Mouse (Mus musculus) neural tube, embryonic 13.5 days (tissue): Measurements from ENCODE around the gene Pibf1. TPM values are rescaled to one million over a fixed set of nuclear protein-coding genes. Genes with fewer than 3 reads are reported as not detected.

Experiments
- ATAC-seq: fragments of 200-750 bp; cut with Nextera tagmentation; 2 replicates; pipeline ENCODE4 v1.8.0; 2017; ENCODE audit warnings: low read depth, mild to moderate bottlenecking, moderate TSS enrichment, moderate library complexity
- H3K27ac ChIP-seq: fragments of 300-500 bp; sonication (generic); replicated peaks from 2 replicates; pipeline ENCODE4 v1.5.1; 2015; ENCODE audit warnings: moderate library complexity, mild to moderate bottlenecking, inconsistent platforms
- H3K27me3 ChIP-seq: fragments of 300-500 bp; sonication (generic); 2 replicates; pipeline ENCODE4 v1.6.1; 2015; ENCODE audit warnings: mild to moderate bottlenecking, inconsistent platforms
- H3K36me3 ChIP-seq: fragments of 300-500 bp; sonication (generic); 2 replicates; pipeline ENCODE4 v1.6.1; 2015; ENCODE audit warnings: mild to moderate bottlenecking, inconsistent platforms
- H3K4me1 ChIP-seq: fragments of 300-500 bp; sonication (generic); replicated peaks from 2 replicates; pipeline ENCODE4 v1.6.1; 2015; ENCODE audit warnings: inconsistent platforms
- H3K4me2 ChIP-seq: fragments of 300-500 bp; sonication (generic); 2 replicates; pipeline ENCODE4 v1.6.1; 2015; ENCODE audit warnings: inconsistent platforms, mild to moderate bottlenecking, moderate library complexity
- H3K4me3 ChIP-seq: fragments of 300-500 bp; sonication (generic); 2 replicates; pipeline ENCODE4 v1.5.1; 2015; ENCODE audit warnings: mild to moderate bottlenecking, inconsistent platforms
- H3K9ac ChIP-seq: fragments of 300-500 bp; sonication (generic); 2 replicates; pipeline ENCODE4 v1.6.1; 2015; ENCODE audit warnings: moderate library complexity, mild to moderate bottlenecking, inconsistent platforms
- H3K9me3 ChIP-seq: fragments of 300-500 bp; sonication (generic); 2 replicates; pipeline ENCODE4 v1.6.1; 2016; ENCODE audit warnings: inconsistent platforms
- WGBS: fragments of 180-500 bp; shearing (Covaris S2); methylation state at CpG from one replicate; pipeline ENCODE4 v1.1.7; 2015; 5-methylcytosine and 5-hydroxymethylcytosine counted together
- polyA plus RNA-seq: library from polyadenylated mRNA; unstranded; fragments of >200 nt; fragmentation: Nextera tagmentation; extraction: Ambion mirVana; gene quantifications from 2 replicates; pipeline ENCODE4 v1.2.1, GENCODE M21; 2015

Gene Pibf1
- polyA plus RNA-seq, 1 experiment from 2014 or later: 18.1 TPM

GRCm38 (mm10) chr14:99117576-99117975 lies 18.4 kb downstream of the Pibf1 start:
- H3K4me2 ChIP-seq: no peak overlapping the region
- no peak for ATAC-seq
- H3K4me1 ChIP-seq: no peaks in the 10 kb centered on the region
- H3K4me3 ChIP-seq: no peak overlapping the region
- H3K9me3 ChIP-seq: no peaks in the 10 kb centered on the region
- no peaks in the 10 kb centered on the region for H3K27me3 ChIP-seq
- peaks cover 45% of the 10 kb centered on the region for H3K36me3 ChIP-seq
- no peak overlapping the region for H3K9ac ChIP-seq
- 90% methylated on average over 4 of the region's 4 CpGs for WGBS
- H3K27ac ChIP-seq: no peak overlapping the region

GRCm38 (mm10) chr14:99121584-99122339 lies 22.5 kb downstream of the Pibf1 start:
- ATAC-seq: no peak
- H3K27me3 ChIP-seq: no peaks in the 10 kb centered on the region

GRCm38 (mm10) chr14:99124076-99124475 lies 24.9 kb downstream of the Pibf1 start:
- H3K4me2 ChIP-seq: no peak overlapping the region
- no peak overlapping the region for H3K9ac ChIP-seq
- 87% methylated on average over 4 of the region's 4 CpGs for WGBS
- H3K27me3 ChIP-seq: no peaks in the 10 kb centered on the region
- H3K27ac ChIP-seq: no peak overlapping the region
- no peaks in the 10 kb centered on the region for H3K9me3 ChIP-seq
- H3K4me1 ChIP-seq: no peaks in the 10 kb centered on the region
- ATAC-seq: no peak
- peaks cover 8% of the 10 kb centered on the region; the same call in 1 of the 2 replicates for H3K36me3 ChIP-seq
- no peak overlapping the region for H3K4me3 ChIP-seq

More at GRCm38 (mm10) chr14:99121584-99122339, 22.5 kb downstream of the Pibf1 start:
- no peaks in the 10 kb centered on the region for H3K9me3 ChIP-seq
- no peak overlapping the region for H3K4me3 ChIP-seq
- H3K36me3 ChIP-seq: peaks cover 20% of the 10 kb centered on the region
- H3K4me2 ChIP-seq: no peak overlapping the region
- no peaks in the 10 kb centered on the region for H3K4me1 ChIP-seq
- 90% methylated on average over 11 of the region's 11 CpGs for WGBS
- H3K27ac ChIP-seq: no peak overlapping the region
- no peak overlapping the region for H3K9ac ChIP-seq

GRCm38 (mm10) chr14:99126713-99127112 lies 27.5 kb downstream of the Pibf1 start:
- Histone ChIP-seq H3K4me3 (no peak overlapping the region), H3K27me3 (no peaks in the 10 kb centered on the region), H3K9me3 (no peaks in the 10 kb centered on the region), H3K4me1 (no peaks in the 10 kb centered on the region), H3K27ac (no peak overlapping the region), H3K4me2 (no peak overlapping the region), H3K36me3 (peaks cover 16% of the 10 kb centered on the region; the same call in 1 of the 2 replicates), H3K9ac (no peak overlapping the region)
- WGBS: 97% methylated on average over 4 of the region's 4 CpGs
- no peak for ATAC-seq

GRCm38 (mm10) chr14:99127509-99127908 lies 28.3 kb downstream of the Pibf1 start:
- Histone ChIP-seq H3K4me2 (no peak overlapping the region), H3K4me3 (no peak overlapping the region), H3K9ac (no peak overlapping the region), H3K9me3 (no peaks in the 10 kb centered on the region), H3K27me3 (no peaks in the 10 kb centered on the region), H3K36me3 (peaks cover 12% of the 10 kb centered on the region; the same call in 1 of the 2 replicates), H3K4me1 (no peaks in the 10 kb centered on the region), H3K27ac (no peak overlapping the region)
- 84% methylated on average over 1 of the region's 1 CpGs for WGBS
- no peak for ATAC-seq

- H3K4me3 ChIP-seq: no peak overlapping the region
- no peak overlapping the region for H3K9ac ChIP-seq
- 93% methylated on average over 2 of the region's 2 CpGs for WGBS
- no peak for ATAC-seq
- H3K9me3 ChIP-seq: no peaks in the 10 kb centered on the region
- no peaks in the 10 kb centered on the region for H3K4me1 ChIP-seq
- H3K27ac ChIP-seq: no peak overlapping the region
- no peak overlapping the region for H3K4me2 ChIP-seq
- peaks cover 14% of the 10 kb centered on the region; the same call in 1 of the 2 replicates for H3K36me3 ChIP-seq
- H3K27me3 ChIP-seq: no peaks in the 10 kb centered on the region
Observed at GRCm38 (mm10) chr14:99129050-99129449, 29.8 kb downstream of the Pibf1 start.

- 97% methylated on average over 2 of the region's 2 CpGs for WGBS
- no peak overlapping the region for H3K4me3 ChIP-seq
- H3K9me3 ChIP-seq: no peaks in the 10 kb centered on the region
- H3K27ac ChIP-seq: no peak overlapping the region
- no peaks in the 10 kb centered on the region for H3K4me1 ChIP-seq
- no peak overlapping the region for H3K4me2 ChIP-seq
- H3K36me3 ChIP-seq: peaks cover 44% of the 10 kb centered on the region
- no peaks in the 10 kb centered on the region for H3K27me3 ChIP-seq
- no peak overlapping the region for H3K9ac ChIP-seq
- no peak for ATAC-seq
Observed at GRCm38 (mm10) chr14:99134048-99134447, 34.8 kb downstream of the Pibf1 start.

- ATAC-seq: no peak
- no peak overlapping the region for H3K9ac ChIP-seq
- 91% methylated on average over 9 of the region's 9 CpGs for WGBS
Observed at GRCm38 (mm10) chr14:99135761-99136160, 36.5 kb downstream of the Pibf1 start.

GRCm38 (mm10) chr14:99136297-99136696 lies 37.1 kb downstream of the Pibf1 start:
- no peaks in the 10 kb centered on the region for H3K9me3 ChIP-seq
- H3K4me2 ChIP-seq: no peak overlapping the region
- no peak overlapping the region for H3K4me3 ChIP-seq
- peaks cover 43% of the 10 kb centered on the region for H3K36me3 ChIP-seq
- no peaks in the 10 kb centered on the region for H3K27me3 ChIP-seq
- 95% methylated on average over 16 of the region's 16 CpGs for WGBS
- ATAC-seq: no peak
- H3K27ac ChIP-seq: no peak overlapping the region
- no peak overlapping the region for H3K9ac ChIP-seq
- no peaks in the 10 kb centered on the region for H3K4me1 ChIP-seq

More at GRCm38 (mm10) chr14:99135761-99136160, 36.5 kb downstream of the Pibf1 start:
- H3K9me3 ChIP-seq: no peaks in the 10 kb centered on the region
- peaks cover 48% of the 10 kb centered on the region for H3K36me3 ChIP-seq
- no peak overlapping the region for H3K27ac ChIP-seq
- no peaks in the 10 kb centered on the region for H3K27me3 ChIP-seq
- H3K4me3 ChIP-seq: no peak overlapping the region
- no peaks in the 10 kb centered on the region for H3K4me1 ChIP-seq
- no peak overlapping the region for H3K4me2 ChIP-seq

- ATAC-seq: no peak
- H3K27ac ChIP-seq: no peak overlapping the region
- peaks cover 31% of the 10 kb centered on the region for H3K36me3 ChIP-seq
- no peak overlapping the region for H3K4me3 ChIP-seq
- no peaks in the 10 kb centered on the region for H3K9me3 ChIP-seq
- H3K4me1 ChIP-seq: 0 out of 2 replicates have a peak, but pooled peaks cover 3% of the 10 kb centered on the region
- WGBS: 94% methylated on average over 2 of the region's 2 CpGs
- no peak overlapping the region for H3K9ac ChIP-seq
- H3K4me2 ChIP-seq: no peak overlapping the region
- H3K27me3 ChIP-seq: no peaks in the 10 kb centered on the region
Observed at GRCm38 (mm10) chr14:99140036-99140435, 40.8 kb downstream of the Pibf1 start.

- 0 out of 2 replicates have a peak, but pooled peaks cover 3% of the 10 kb centered on the region for H3K4me1 ChIP-seq
- H3K9me3 ChIP-seq: no peaks in the 10 kb centered on the region
- H3K4me2 ChIP-seq: no peak overlapping the region
- no peak overlapping the region for H3K9ac ChIP-seq
- WGBS: 21% methylated on average over 15 of the region's 15 CpGs
- H3K36me3 ChIP-seq: peaks cover 16% of the 10 kb centered on the region
- no peak overlapping the region for H3K4me3 ChIP-seq
- ATAC-seq: peak; percentile 90
- no peaks in the 10 kb centered on the region for H3K27me3 ChIP-seq
- no peak overlapping the region for H3K27ac ChIP-seq
Observed at GRCm38 (mm10) chr14:99141786-99142633, 42.8 kb downstream of the Pibf1 start.

- WGBS: 42% methylated on average over 1 of the region's 1 CpGs
- H3K27me3 ChIP-seq: no peaks in the 10 kb centered on the region
- H3K9me3 ChIP-seq: no peaks in the 10 kb centered on the region
- no peak overlapping the region for H3K4me3 ChIP-seq
- H3K9ac ChIP-seq: no peak overlapping the region
- no peak for ATAC-seq
- 0 out of 2 replicates have a peak, but pooled peaks cover 6% of the 10 kb centered on the region for H3K4me1 ChIP-seq
- H3K36me3 ChIP-seq: peaks cover 16% of the 10 kb centered on the region; the same call in 1 of the 2 replicates
- no peak overlapping the region for H3K27ac ChIP-seq
- H3K4me2 ChIP-seq: no peak overlapping the region
Observed at GRCm38 (mm10) chr14:99146841-99147240, 47.6 kb downstream of the Pibf1 start.
